Mouse (Mus musculus): ENCODE data around the gene Hist2h2ac. TPM values are rescaled to one million over a fixed set of nuclear protein-coding genes. Genes with fewer than 3 reads are reported as not detected.
"Not testable (repeated sequence)": the region's sequence is repeated elsewhere in the genome, so short reads cannot be mapped to it uniquely, and the experiment has no call there.

The Hist2h2ac gene
- total RNA-seq, 2 experiments from 2014 or later, result 11.4 to 2,701 TPM

DNA sequence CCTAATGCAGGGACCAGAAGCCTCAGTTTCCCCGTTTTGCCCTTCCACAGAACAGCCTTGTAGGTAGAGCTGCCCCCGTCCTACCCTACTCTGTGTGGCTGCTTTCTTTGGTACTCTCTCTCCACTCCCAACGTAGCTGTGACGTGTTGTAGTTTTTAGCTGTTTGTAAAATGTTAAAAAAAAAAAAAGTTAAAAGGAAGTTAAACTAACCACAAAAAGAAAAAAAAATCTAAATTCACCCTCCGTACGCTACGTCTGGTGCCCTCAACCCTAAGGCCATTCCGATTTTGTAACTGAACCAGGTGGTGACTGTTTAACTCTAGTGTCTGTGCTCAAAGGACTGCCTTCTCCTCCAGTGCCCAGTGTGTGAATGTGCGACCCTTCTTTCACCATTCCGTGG, 25.7 kb downstream of the Hist2h2ac start:
- peak; percentile 54 for ATAC-seq (replicated peaks; ENCODE audit: poor library complexity, severe bottlenecking)

DNA sequence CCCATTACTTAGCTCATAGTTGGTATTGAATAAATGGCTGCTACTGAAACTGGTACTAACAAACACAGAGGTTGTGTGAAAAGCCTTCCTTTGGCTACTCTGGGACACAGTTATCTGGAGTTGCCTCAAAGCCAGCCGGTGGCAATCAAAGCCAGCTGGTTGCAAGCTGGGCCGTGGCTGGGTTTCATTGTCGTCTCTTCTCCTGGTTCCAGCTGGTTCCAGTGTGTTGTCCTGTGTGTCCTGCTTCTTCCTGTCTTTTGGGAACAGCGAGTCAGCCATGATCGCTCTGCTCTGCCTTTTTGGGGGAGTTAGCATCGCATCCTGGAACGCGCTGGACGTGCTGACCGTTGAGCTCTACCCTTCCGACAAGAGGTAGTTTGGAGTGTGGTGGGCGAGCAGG, 27.7 kb downstream of the Hist2h2ac start:
- no peak for ATAC-seq (replicated peaks; ENCODE audit: poor library complexity, severe bottlenecking)

DNA sequence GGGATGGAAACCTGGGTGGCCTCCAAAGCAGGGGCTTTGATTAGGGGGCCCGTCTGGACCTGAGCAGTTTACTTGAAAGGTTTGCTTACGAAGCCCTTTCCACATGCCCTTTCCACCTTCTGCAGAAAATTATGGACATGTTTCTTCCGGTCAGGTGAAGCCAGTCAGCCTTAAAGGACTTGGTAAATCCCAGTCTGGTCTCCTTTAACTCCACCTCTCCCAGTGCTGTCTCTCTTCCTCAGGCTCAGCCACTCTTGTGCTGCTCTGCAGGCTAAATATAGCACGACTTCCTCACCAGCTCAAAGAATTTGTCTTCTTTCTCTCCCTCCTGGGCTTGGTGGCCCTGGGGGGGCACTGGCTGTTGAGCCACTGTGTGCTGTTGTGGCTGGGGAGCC, 38.3 kb downstream of the Hist2h2ac start:
- ATAC-seq (replicated peaks; ENCODE audit: poor library complexity, severe bottlenecking), result peak; percentile 18; the same call in 1 of the 2 replicates

DNA sequence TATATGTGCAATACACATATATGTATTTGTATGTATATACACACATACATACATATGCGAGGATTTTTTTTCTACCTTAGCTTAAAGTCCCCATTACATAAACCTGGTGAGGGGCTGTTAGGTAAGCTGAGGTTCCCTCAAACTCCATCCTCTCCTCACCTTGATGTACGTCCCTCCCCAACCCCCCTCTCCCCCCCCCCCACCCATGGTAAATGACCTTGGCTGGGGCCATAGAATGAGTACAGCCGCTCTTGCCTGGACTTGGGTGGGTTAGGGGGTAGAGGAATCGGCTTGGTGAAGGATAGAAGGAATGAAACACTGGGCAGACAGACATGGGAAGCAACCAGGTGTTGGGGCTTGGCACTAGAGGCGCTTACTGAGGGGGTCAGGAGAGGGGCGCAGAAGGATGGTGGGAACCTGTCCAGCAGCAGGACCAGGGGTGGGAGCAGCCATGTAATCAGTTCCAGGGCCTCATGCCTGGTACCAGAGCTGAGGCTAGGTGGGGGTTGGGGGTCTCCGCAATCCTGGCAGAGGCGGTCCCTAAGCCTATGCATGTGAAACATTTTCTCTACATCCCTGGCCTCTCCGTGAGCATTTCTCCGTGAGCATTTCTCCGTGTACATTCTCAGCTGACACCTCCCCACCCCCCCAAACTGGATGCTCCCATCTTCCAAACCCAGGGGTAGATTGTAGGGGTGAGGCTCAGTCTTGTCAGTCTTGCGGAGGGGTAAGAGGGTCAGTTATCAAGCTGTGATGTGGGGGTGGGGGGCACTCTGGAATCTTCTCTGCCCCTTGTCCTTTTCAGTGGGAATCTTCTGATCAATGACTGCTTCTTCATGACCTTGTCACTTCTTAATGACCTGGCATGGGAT, 38.9 kb downstream of the Hist2h2ac start:
- ATAC-seq (replicated peaks; ENCODE audit: poor library complexity, severe bottlenecking), result no peak

DNA sequence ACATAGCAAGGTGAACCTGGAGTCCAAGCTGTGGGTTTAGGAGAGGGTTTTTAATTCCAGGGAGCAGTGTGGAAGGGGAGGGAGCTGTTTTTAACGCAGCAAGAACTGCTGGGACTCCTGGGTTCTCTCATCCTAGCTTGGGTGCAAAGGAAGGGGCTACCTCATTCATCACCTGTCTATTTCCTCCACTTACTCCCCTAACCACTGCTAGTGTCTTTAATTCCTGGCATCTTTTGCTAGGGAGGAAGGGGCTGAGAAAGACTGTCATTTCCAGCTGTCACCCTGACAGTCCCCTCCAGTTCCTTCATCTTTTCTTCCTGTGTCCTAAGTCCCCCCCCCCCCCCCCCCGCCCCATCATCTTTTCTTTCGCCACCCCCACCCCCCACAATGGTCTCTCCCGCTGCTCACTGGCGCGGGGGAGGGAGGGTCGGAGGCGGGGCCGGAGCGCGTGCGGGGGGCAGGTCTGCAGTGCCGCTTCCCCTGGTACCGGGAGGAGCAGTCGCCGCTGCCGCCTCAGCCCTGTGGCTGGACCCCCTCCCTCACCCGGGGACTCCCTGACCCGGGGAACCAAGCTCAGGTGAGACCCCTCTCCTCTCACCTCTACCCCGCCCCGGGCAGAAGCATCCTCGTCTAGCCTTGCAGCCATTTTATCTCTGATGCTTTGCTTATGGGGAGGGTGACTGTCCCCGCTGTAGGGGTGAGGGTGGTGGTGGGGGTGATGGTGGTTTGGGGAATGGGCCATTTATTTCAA, 39.8 kb downstream of the Hist2h2ac start, which contains the start of gene Sv2a:
Gene Sv2a (plus strand): TSS at position 425 of the 751 bp plus-strand sequence.
- peak; percentile 73 for ATAC-seq (replicated peaks; ENCODE audit: poor library complexity, severe bottlenecking)

DNA sequence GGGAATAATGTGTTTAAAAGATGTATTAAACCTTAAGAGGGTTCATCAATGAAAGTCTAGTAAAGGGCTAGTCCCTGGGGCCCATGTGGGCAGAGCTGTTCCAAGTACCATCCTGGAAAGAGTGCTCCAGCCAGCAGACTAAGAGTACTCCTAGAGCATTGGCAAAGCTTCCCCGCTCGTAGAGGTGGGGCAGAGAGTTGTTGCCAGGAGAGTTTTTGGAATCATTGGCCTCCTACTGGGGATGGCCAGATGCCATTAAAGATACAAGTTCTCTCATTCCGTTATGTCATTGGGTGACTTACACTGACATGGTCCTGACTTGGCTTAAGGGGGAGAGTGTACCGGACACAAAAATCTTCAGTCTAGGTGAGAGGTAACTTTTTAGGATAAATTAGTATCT, 41.1 kb downstream of the Hist2h2ac start:
- ATAC-seq (replicated peaks; ENCODE audit: poor library complexity, severe bottlenecking), result no peak

DNA sequence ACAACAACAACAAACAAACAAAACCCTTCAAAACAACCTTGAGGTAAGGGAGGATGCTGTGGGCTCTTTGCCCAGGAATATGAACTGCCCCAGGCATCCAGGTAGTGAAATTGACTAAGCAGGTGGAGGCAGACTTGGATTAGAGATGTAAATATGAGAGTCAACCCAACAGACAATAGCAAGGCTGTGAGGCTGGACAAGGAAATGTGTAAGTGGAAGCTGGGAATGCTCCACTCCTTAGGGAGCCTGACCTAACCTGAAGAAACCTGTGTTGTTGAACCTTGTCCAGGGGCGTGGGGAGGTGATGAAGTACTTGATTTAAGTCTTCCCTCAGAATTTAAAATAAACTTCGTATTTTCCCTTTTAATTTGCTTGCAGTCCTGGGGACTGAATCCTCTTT, 41.8 kb downstream of the Hist2h2ac start:
- ATAC-seq (replicated peaks; ENCODE audit: poor library complexity, severe bottlenecking), result no peak

DNA sequence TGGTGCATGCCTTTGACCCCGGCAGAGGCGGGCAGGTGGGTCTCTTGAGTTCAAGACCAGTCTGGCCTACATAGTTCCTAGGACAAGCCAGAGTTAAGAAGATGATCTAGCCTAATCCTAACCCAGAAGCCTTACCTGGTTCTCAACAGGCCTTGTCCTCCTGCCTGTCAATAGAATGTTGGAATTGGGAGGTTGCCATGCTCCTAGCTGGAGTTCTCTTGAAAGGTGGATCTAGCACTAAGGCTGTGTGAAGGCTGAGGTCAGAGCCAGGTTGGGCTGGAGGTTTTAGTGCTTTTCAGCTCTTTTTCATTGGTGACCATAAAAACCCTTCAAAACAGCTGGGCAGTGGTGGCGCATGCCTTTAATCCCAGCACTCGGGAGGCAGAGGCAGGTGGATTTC, 42.3 kb downstream of the Hist2h2ac start:
- no peak for ATAC-seq (replicated peaks; ENCODE audit: poor library complexity, severe bottlenecking)

DNA sequence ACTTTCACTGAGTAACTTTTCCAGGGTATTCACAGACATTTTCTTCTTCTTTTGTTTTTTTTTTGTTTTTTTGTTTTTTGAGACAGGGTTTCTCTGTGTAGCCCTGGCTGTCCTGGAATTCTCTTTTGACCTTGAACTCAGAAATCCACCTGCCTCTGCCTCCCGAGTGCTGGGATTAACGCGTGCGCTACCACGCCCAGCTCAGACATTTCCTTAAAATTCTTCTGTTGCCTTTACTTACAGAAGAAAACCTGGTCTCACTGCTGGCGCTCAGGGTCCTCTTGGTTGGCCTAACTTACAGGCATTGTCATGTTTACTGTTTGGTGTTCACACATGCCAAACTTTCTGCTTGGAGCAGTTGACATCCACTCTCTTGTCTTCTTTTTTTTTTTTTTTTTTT, 45.4 kb downstream of the Hist2h2ac start:
- no peak for ATAC-seq (replicated peaks; ENCODE audit: poor library complexity, severe bottlenecking)

DNA sequence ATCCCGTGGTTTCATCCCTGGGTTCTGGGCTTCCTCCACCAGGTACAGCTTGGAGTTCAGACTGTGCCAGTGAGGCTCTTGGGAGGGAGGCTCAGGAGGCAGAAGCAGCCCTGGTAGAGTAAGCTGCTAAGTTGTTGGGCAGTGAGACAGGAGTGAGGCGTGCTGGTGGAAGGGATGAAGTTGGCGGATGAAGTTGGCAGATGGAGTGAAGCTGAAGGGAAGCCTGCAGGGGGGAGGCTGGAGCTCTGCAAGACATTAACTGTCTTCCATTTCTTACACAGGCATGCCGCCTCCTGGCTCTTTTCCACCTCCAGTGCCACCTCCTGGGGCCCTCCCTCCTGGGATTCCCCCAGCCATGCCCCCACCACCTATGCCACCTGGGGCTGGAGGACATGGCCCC, 46.6 kb downstream of the Hist2h2ac start:
- not testable (repeated sequence) for ATAC-seq (replicated peaks; ENCODE audit: poor library complexity, severe bottlenecking)

DNA sequence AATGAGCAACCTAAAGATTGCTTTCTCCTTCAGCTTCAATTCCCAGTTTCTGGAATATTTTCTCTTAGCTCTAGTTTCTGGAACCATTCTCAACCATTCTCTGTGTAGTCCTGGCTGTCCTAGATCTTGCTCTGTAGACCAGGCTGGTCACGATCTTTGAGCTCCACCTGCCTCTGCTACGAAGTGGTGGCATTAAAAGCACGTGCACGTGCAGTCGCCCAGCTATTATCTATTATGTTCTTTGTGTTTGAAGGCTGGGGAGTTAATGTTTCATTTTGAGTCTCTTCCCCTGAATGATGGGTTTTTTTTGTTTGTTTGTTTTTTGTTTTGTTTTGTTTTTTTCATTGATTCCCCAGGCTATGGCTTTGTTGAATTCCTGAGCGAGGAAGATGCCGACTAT, 47.5 kb downstream of the Hist2h2ac start:
- no peak for ATAC-seq (replicated peaks; ENCODE audit: poor library complexity, severe bottlenecking)

DNA sequence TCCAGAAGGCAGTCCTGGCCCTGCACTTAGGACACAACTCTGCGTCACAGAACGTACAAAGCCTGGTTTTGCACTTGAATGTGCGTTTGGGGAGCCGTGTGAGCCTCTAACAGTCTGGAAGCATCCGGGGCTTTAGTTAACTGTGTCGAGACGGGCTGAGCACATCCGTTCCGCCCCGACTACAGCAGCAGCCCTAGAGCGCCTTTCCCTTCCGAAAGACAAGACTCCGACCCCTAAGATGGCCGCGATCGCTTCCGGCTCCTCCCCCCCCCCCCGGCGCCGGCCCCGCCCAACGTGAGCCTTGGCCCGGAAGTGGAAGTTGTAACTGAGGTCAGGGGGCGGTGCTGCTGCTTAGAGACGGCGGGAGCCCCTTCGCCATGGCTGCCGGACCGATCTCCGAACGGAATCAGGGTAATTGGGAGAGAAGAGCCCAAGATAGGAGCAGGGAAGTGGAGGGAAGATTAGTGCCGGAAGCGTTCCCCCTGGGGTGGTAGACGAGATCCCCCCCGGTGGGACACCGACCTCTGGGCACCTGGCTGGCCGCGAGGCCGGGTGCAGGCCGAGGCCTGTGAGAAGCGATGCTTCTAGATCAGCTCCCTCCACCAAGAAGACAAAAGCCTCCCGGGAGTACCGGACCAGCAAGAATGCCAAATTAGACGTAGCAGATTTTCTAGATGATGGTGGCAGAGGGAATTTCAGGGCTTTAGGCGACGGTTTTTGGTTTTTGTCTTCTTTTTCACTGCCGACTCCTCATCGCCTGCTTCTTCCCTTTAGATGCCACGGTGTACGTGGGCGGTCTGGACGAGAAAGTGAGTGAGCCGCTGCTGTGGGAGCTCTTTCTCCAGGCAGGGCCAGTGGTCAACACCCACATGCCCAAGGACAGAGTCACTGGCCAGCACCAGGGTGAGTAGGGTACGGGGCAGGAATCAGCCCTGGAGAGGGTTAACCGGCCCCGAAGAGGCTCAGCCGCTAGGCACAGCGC, 48.2 kb downstream of the Hist2h2ac start, which contains the start of gene Sf3b4:
Gene Sf3b4 (plus strand): TSS at position 136 of the 982 bp plus-strand sequence.
- peak; percentile 93 for ATAC-seq (replicated peaks; ENCODE audit: poor library complexity, severe bottlenecking)

DNA sequence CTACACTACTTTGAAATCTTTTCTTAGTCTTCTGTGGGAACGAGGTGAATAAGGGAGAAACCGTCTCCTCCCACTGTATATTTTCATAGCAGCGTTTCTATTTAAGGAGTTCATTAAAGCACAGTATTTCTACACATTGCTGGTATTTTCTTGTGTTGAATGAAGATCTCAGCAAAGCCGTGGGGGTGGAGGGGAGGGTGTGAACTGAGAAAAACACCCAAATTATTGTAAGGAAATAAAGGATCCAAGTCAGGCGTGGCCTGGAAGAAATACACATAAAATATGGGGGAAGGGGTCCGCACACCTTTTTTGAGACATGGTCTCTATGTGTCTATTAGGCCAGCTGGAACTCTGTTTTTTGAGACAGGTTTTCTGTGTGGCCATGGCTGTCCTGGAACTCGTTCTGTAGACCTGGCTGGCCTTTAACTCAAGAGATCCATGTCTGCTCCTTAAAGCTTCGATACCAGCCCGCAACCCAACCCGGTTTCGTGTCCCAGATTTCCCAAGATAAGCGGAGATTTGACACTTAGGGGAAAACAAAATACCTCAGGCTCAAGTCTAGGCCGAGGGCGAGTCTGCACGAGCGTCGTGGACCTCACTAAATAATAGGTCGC, 49.0 kb downstream of the Hist2h2ac start:
- no peak for ATAC-seq (replicated peaks; ENCODE audit: poor library complexity, severe bottlenecking)

DNA sequence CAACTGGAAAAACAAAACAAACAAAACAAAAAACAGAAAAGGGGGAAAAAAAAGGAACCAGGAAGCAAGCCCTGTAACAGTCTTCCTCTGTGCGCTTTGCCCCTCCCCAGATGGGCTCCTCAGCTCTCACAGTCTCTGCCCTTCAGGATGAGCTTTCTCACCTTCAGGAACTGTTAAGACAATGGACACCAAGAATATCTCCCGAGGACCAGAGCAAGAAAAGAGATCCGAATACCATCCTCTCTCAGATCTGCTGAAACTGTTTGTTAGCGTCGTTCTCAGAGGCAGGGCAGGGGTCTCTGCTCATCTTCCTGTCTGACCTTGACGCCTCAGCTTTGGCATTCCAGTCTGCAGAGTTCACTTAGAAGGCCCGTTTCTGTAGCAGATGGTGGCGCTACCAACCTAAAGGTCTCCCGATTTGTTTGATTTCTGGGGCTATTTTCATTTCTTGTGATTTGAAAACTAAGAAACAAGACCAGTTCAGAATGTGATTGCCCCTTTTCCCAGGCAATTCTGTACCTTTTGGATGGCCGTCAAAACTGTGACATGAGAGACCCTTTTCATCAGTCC, 49.6 kb downstream of the Hist2h2ac start:
- ATAC-seq (replicated peaks; ENCODE audit: poor library complexity, severe bottlenecking), result no peak

Other genes with a start within 250 kb of the Hist2h2ac start
- gene Plekho1, start 224.9 kb downstream of the Hist2h2ac start, total RNA-seq (2014; fragmentation: Nextera tagmentation), result 45.7 and 59.7 TPM in 2 replicates
- 30.2 and 31.3 TPM in 2 replicates for gene Plekho1, start 224.9 kb downstream of the Hist2h2ac start, total RNA-seq (2017)
- 16.8 and 56.2 TPM in 2 replicates for gene Vps45, start 162.4 kb downstream of the Hist2h2ac start, total RNA-seq (2014; fragmentation: Nextera tagmentation)
- 13.1 and 13.6 TPM in 2 replicates for gene Vps45, start 162.4 kb downstream of the Hist2h2ac start, total RNA-seq (2017)
- gene Otud7b, start 116.4 kb downstream of the Hist2h2ac start, total RNA-seq (2014; fragmentation: Nextera tagmentation), result 3.4 and 6.1 TPM in 2 replicates
- gene Otud7b, start 116.4 kb downstream of the Hist2h2ac start, total RNA-seq (2017), result 8.8 and 12.5 TPM in 2 replicates
- not detected in 2 replicates for gene Mtmr11, start 58.9 kb downstream of the Hist2h2ac start, total RNA-seq (2014; fragmentation: Nextera tagmentation)
- gene Mtmr11, start 58.9 kb downstream of the Hist2h2ac start, total RNA-seq (2017), result 2.6 TPM in 1 of 2 replicates, not detected in the other
- 94.6 and 123 TPM in 2 replicates for gene Sf3b4, start 48.5 kb downstream of the Hist2h2ac start, total RNA-seq (2014; fragmentation: Nextera tagmentation)
- gene Sf3b4, start 48.5 kb downstream of the Hist2h2ac start, total RNA-seq (2017), result 18.4 and 22.7 TPM in 2 replicates
- 0.39 and 1.7 TPM in 2 replicates for gene Sv2a, start 39.7 kb downstream of the Hist2h2ac start, total RNA-seq (2014; fragmentation: Nextera tagmentation)
- 0.21 and 1.7 TPM in 2 replicates for gene Sv2a, start 39.7 kb downstream of the Hist2h2ac start, total RNA-seq (2017)
- 9.4 and 44.0 TPM in 2 replicates for gene Bola1, start 1.2 kb downstream of the Hist2h2ac start, total RNA-seq (2014; fragmentation: Nextera tagmentation)
- 45.3 and 56.0 TPM in 2 replicates for gene Bola1, start 1.2 kb downstream of the Hist2h2ac start, total RNA-seq (2017)
- gene Hist2h2ab, start 1.0 kb downstream of the Hist2h2ac start, total RNA-seq (2014; fragmentation: Nextera tagmentation), result 2.9 and 4.4 TPM in 2 replicates
- gene Hist2h2ab, start 1.0 kb downstream of the Hist2h2ac start, total RNA-seq (2017), result 239 TPM in 2 replicates
- gene Hist2h2be, start 239 bp upstream of the Hist2h2ac start, total RNA-seq (2014; fragmentation: Nextera tagmentation), result 5.1 and 11.2 TPM in 2 replicates
- gene Hist2h2be, start 239 bp upstream of the Hist2h2ac start, total RNA-seq (2017), result 3.3 and 4.4 TPM in 2 replicates
- 35.5 and 102 TPM in 2 replicates for gene Hist2h3c2, start 18.2 kb upstream of the Hist2h2ac start, total RNA-seq (2014; fragmentation: Nextera tagmentation)
- 160 and 202 TPM in 2 replicates for gene Hist2h3c2, start 18.2 kb upstream of the Hist2h2ac start, total RNA-seq (2017)
- 22.0 TPM in 1 of 2 replicates, not detected in the other for gene Hist2h2aa2, start 19.4 kb upstream of the Hist2h2ac start, total RNA-seq (2014; fragmentation: Nextera tagmentation)
- gene Hist2h2aa2, start 19.4 kb upstream of the Hist2h2ac start, total RNA-seq (2017), result 5,007 TPM in 1 of 2 replicates, not detected in the other
- gene Hist2h2aa1, start 24.6 kb upstream of the Hist2h2ac start, total RNA-seq (2014; fragmentation: Nextera tagmentation), result 15.5 and 20.3 TPM in 2 replicates
- 5,091 and 8,727 TPM in 2 replicates for gene Hist2h2aa1, start 24.6 kb upstream of the Hist2h2ac start, total RNA-seq (2017)
- 2.6 TPM in 1 of 2 replicates, not detected in the other for gene Hist2h3c1, start 25.8 kb upstream of the Hist2h2ac start, total RNA-seq (2014; fragmentation: Nextera tagmentation)
- 3.9 TPM in 1 of 2 replicates, not detected in the other for gene Hist2h3c1, start 25.8 kb upstream of the Hist2h2ac start, total RNA-seq (2017)
- 26.9 and 57.4 TPM in 2 replicates for gene Hist2h4, start 42.4 kb upstream of the Hist2h2ac start, total RNA-seq (2014; fragmentation: Nextera tagmentation)
- gene Hist2h4, start 42.4 kb upstream of the Hist2h2ac start, total RNA-seq (2017), result 89.6 and 103 TPM in 2 replicates
- 61.4 and 193 TPM in 2 replicates for gene Hist2h3b, start 47.8 kb upstream of the Hist2h2ac start, total RNA-seq (2014; fragmentation: Nextera tagmentation)
- gene Hist2h3b, start 47.8 kb upstream of the Hist2h2ac start, total RNA-seq (2017), result 408 and 566 TPM in 2 replicates
- 530 and 902 TPM in 2 replicates for gene Hist2h2bb, start 48.9 kb upstream of the Hist2h2ac start, total RNA-seq (2014; fragmentation: Nextera tagmentation)
- gene Hist2h2bb, start 48.9 kb upstream of the Hist2h2ac start, total RNA-seq (2017), result 6,305 and 6,740 TPM in 2 replicates
- not detected in 2 replicates for gene Fcgr1, start 73.1 kb upstream of the Hist2h2ac start, total RNA-seq (2014; fragmentation: Nextera tagmentation)
- 0.04 and 4.6 TPM in 2 replicates for gene Fcgr1, start 73.1 kb upstream of the Hist2h2ac start, total RNA-seq (2017)
- gene BC107364, start 231.4 kb upstream of the Hist2h2ac start, total RNA-seq (2014; fragmentation: Nextera tagmentation), result not detected in 2 replicates
- not detected in 2 replicates for gene BC107364, start 231.4 kb upstream of the Hist2h2ac start, total RNA-seq (2017)

Data from granulocyte monocyte progenitor cell, adult 5-6 weeks (primary cell).